Mouse (Mus musculus): Measurements from ENCODE around the gene Nfatc3. TPM values are rescaled to one million over a fixed set of nuclear protein-coding genes. Genes with fewer than 3 reads are reported as not detected.
A peak's percentile ranks its signal among the peaks of the same experiment; 100 is the strongest.

The Nfatc3 gene
- polyA plus RNA-seq, 1 experiment from 2014 or later = 5.7 TPM

DNA sequence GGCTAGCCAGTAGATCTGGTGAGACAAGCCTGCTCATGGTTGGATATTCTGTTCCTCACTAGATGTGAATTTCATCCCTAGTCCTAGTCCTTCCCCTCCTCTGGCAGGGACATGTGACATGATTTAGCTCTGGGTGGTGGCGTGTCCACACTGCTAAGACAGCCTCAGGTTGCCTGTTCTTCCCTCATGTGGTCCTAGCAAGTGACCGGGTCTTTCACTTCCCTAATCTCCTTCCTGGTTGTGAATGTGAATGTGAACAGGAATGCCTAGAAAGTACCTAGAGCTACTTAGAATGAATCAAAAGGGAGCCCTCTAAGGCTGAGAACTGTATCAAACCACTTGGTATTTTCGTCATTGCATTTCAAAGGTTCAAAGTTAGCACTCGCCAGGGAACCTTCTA, 19.0 kb upstream of the Nfatc3 start:
- Histone ChIP-seq H3K9ac (replicated peaks; ENCODE audit: low read length) (no peak overlapping the region), H3K27ac (ENCODE audit: low read length) (no peak overlapping the region), H3K27me3 (ENCODE audit: insufficient read depth, low read length) (no peaks in the 10 kb centered on the region), H3K4me1 (ENCODE audit: insufficient read depth, low read length) (peaks cover 6% of the 10 kb centered on the region; the same call in 1 of the 2 replicates), H3K9me3 (ENCODE audit: low read length) (no peaks in the 10 kb centered on the region), H3K36me3 (ENCODE audit: insufficient read depth, low read length) (peaks cover 3% of the 10 kb centered on the region; the same call in 1 of the 2 replicates), H3K4me3 (ENCODE audit: low read length) (no peak overlapping the region), H3K4me2 (replicated peaks; ENCODE audit: low read depth, low read length) (no peak overlapping the region)
- no peak for ATAC-seq (ENCODE audit: low FRiP score, low TSS enrichment)
- 86% methylated on average over 4 of the region's 4 CpGs for WGBS

DNA sequence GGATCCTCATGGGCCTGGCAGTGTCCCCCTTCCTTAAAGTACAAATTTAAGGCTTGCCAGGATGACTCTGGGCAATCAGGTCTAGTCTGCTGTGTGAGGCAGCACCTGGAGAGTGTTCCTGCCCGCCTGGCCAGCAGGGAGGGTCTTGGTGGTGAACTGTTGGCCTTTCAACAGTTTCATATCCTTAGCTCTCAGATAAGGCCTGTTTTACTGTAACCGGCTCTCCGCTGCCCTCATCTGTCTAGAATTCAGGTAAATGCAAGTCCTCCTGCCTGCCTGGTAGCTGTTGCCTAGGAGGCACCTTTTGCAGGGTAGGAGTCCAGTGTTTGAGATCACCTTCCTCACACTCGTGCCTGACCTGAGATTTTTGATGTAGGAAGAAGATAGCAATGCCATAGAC, 18.4 kb upstream of the Nfatc3 start:
- 79% methylated on average over 4 of the region's 4 CpGs for WGBS
- peaks cover 8% of the 10 kb centered on the region; the same call in 1 of the 2 replicates for H3K36me3 ChIP-seq (ENCODE audit: insufficient read depth, low read length)

DNA sequence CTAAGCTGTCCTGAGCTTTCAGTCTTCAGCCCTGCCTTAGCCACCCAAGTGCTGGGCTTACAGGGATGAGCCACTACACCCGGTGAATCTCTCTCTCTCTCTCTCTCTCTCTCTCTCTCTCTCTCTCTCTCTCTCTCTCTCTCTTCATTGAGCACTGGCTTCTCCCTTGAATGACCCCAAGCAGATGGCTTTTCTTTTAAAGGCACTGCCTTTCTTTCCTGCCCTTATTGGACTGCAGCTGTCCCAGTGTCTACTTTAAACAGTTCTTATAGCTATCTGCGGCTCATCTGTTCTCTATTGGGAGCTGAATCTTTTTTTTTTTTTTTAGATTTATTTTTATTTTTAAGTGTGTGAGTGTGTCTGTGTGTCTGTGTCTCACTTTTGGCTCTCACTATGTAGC, 15.6 kb upstream of the Nfatc3 start:
- WGBS = 69% methylated on average over 2 of the region's 2 CpGs
- Histone ChIP-seq H3K36me3 (ENCODE audit: insufficient read depth, low read length) (peaks cover 8% of the 10 kb centered on the region; the same call in 1 of the 2 replicates), H3K9ac (replicated peaks; ENCODE audit: low read length) (no peak overlapping the region), H3K27ac (ENCODE audit: low read length) (no peak overlapping the region), H3K9me3 (ENCODE audit: low read length) (no peaks in the 10 kb centered on the region), H3K27me3 (ENCODE audit: insufficient read depth, low read length) (no peaks in the 10 kb centered on the region), H3K4me2 (replicated peaks; ENCODE audit: low read depth, low read length) (no peak overlapping the region), H3K4me1 (ENCODE audit: insufficient read depth, low read length) (peaks cover 9% of the 10 kb centered on the region; the same call in 1 of the 2 replicates), H3K4me3 (ENCODE audit: low read length) (no peak overlapping the region)
- ATAC-seq (ENCODE audit: low FRiP score, low TSS enrichment) = no peak

More for the DNA sequence above, 18.4 kb upstream of the Nfatc3 start:
- H3K27me3 ChIP-seq (ENCODE audit: insufficient read depth, low read length) = no peaks in the 10 kb centered on the region
- peaks cover 9% of the 10 kb centered on the region; the same call in 1 of the 2 replicates for H3K4me1 ChIP-seq (ENCODE audit: insufficient read depth, low read length)
- ATAC-seq (ENCODE audit: low FRiP score, low TSS enrichment) = no peak
- H3K27ac ChIP-seq (ENCODE audit: low read length) = no peak overlapping the region
- no peak overlapping the region for H3K9ac ChIP-seq (replicated peaks; ENCODE audit: low read length)
- no peak overlapping the region for H3K4me2 ChIP-seq (replicated peaks; ENCODE audit: low read depth, low read length)
- H3K9me3 ChIP-seq (ENCODE audit: low read length) = no peaks in the 10 kb centered on the region
- no peak overlapping the region for H3K4me3 ChIP-seq (ENCODE audit: low read length)

DNA sequence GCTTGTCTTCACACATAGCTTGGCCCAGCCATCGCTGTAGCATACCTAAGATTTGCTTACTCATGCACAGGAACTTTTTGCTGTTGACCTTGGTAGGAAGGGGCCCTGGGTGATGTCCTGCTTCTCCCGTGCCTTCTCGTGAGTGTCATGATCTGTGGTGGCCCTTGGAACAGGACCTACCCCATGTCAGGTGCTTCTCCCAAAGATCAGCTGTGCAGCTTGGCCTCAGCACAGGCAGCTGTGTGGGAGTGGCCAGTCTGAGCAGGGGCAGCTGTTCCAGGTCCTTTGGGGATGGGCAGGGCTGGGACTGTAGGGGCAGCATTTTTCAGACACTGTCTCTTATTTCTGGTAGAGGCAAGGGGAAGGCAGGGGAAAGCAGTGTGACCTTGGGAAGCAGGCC, 14.5 kb upstream of the Nfatc3 start:
- WGBS = 37% methylated on average over 3 of the region's 3 CpGs
- Histone ChIP-seq H3K9ac (replicated peaks; ENCODE audit: low read length) (no peak overlapping the region), H3K27ac (ENCODE audit: low read length) (no peak overlapping the region), H3K27me3 (ENCODE audit: insufficient read depth, low read length) (no peaks in the 10 kb centered on the region), H3K9me3 (ENCODE audit: low read length) (no peaks in the 10 kb centered on the region), H3K36me3 (ENCODE audit: insufficient read depth, low read length) (peaks cover 8% of the 10 kb centered on the region; the same call in 1 of the 2 replicates), H3K4me2 (replicated peaks; ENCODE audit: low read depth, low read length) (no peak overlapping the region), H3K4me1 (ENCODE audit: insufficient read depth, low read length) (peaks cover 9% of the 10 kb centered on the region; the same call in 1 of the 2 replicates), H3K4me3 (ENCODE audit: low read length) (no peak overlapping the region)
- ATAC-seq (ENCODE audit: low FRiP score, low TSS enrichment) = peak; percentile 78; the same call in 1 of the 2 replicates

DNA sequence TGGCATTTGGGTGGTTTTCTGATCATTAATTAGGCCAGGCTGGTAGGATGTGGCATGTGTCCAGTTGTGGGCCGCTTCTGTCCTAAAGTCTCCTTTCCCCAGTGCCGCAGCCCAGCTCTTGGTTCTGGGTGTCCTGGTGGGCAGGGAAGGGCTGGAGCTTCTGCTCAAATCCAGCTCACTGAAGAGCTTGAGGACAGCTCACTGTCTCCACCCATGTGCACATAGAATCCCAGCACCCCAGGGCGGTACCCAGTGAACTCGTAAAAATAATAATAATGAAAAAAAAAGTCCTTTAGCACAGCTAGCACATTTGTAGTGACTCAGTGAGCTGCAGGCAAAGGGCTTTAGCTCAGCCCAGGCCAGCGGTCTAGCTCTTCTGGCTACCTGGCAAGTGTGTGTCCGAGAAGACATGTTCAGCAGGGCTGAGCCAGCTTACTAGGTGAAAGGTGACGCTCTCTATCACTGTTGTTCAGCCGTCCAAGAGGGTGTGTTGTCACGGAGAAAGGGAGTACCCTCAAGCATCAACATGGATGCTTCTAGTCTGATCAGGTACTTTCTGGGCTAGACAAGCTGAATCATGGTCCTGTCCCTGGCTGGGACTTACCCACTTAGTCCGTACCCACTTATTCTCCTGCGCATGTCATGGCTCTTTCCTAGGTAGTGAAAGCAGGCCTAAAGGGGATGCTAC, 11.6 kb upstream of the Nfatc3 start:
- Histone ChIP-seq H3K27me3 (ENCODE audit: insufficient read depth, low read length) (no peaks in the 10 kb centered on the region), H3K4me2 (replicated peaks; ENCODE audit: low read depth, low read length) (no peak overlapping the region), H3K27ac (ENCODE audit: low read length) (no peak overlapping the region), H3K9ac (replicated peaks; ENCODE audit: low read length) (no peak overlapping the region), H3K4me3 (ENCODE audit: low read length) (no peak overlapping the region), H3K36me3 (ENCODE audit: insufficient read depth, low read length) (peaks cover 16% of the 10 kb centered on the region), H3K4me1 (ENCODE audit: insufficient read depth, low read length) (peaks cover 9% of the 10 kb centered on the region; the same call in 1 of the 2 replicates), H3K9me3 (ENCODE audit: low read length) (no peaks in the 10 kb centered on the region)
- no peak for ATAC-seq (ENCODE audit: low FRiP score, low TSS enrichment)
- 92% methylated on average over 11 of the region's 11 CpGs for WGBS

DNA sequence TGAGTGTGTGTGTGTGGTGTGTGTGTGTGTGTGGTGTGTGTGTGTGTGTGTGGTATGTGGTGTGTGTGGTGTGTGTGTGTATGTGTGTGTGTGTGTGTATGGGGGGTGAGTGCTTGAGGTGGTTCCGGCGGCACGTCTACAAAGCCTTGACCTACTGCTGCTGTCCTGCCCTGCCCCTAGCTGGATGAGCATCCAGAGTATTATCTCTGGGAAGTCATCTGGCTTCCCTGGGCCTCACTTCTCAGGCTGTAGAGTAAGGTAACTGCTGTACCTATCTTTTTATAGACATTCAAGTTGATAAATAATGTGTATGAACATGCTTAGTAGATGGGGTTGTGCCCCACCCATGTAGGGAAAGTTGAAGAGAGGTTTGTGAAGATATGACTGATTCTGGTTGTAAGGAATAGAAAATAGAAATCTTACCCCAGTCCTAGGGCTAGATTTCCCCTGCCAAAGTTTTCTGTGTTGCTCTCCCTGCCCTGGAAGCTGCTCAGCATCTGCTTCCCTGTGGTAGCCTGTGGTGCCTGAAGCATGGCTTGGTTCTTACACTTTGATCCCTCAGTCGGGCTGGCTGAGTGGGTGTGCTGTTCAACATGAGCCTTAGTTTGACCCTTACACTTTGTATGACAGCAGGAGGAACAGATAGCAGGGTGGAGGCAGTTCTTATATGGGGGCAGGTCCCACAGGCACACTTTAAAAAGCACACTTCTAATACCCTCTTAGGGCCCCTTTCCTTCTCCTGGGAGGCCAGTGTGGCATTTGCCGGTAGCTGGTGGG, 10.6 kb upstream of the Nfatc3 start:
- no peak overlapping the region for H3K27ac ChIP-seq (ENCODE audit: low read length)

DNA sequence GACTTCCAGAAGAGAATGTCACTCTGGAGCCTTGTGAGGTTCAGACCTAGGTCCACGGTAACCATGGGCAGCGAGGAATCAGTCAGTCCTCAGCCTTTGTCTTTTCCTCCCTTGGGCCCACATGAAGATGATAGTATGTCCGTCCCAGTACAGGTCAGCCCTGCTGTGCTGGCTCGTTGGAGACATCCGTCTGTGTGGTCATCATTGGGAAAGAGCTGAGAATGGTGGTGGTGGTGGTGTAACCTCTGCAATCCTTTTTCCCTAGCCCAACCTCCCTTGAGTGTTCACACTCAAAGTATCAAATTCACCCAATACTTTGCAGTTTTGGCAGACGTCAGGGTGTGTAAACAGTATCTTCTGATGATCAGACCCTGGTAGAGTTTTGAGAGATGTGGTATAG, 8.8 kb upstream of the Nfatc3 start:
- H3K9me3 ChIP-seq (ENCODE audit: low read length) = no peaks in the 10 kb centered on the region
- H3K9ac ChIP-seq (replicated peaks; ENCODE audit: low read length) = no peak overlapping the region
- no peak overlapping the region for H3K27ac ChIP-seq (ENCODE audit: low read length)
- ATAC-seq (ENCODE audit: low FRiP score, low TSS enrichment) = no peak
- no peak overlapping the region for H3K4me3 ChIP-seq (ENCODE audit: low read length)
- H3K4me1 ChIP-seq (ENCODE audit: insufficient read depth, low read length) = peaks cover 4% of the 10 kb centered on the region; the same call in 1 of the 2 replicates
- H3K4me2 ChIP-seq (replicated peaks; ENCODE audit: low read depth, low read length) = no peak overlapping the region
- H3K27me3 ChIP-seq (ENCODE audit: insufficient read depth, low read length) = no peaks in the 10 kb centered on the region
- WGBS = 90% methylated on average over 6 of the region's 6 CpGs
- peaks cover 18% of the 10 kb centered on the region for H3K36me3 ChIP-seq (ENCODE audit: insufficient read depth, low read length)

More for the DNA sequence above, 10.6 kb upstream of the Nfatc3 start:
- H3K4me2 ChIP-seq (replicated peaks; ENCODE audit: low read depth, low read length) = no peak overlapping the region
- H3K4me1 ChIP-seq (ENCODE audit: insufficient read depth, low read length) = peaks cover 9% of the 10 kb centered on the region; the same call in 1 of the 2 replicates
- peaks cover 16% of the 10 kb centered on the region for H3K36me3 ChIP-seq (ENCODE audit: insufficient read depth, low read length)
- 79% methylated on average over 5 of the region's 5 CpGs for WGBS
- no peaks in the 10 kb centered on the region for H3K27me3 ChIP-seq (ENCODE audit: insufficient read depth, low read length)
- no peak overlapping the region for H3K4me3 ChIP-seq (ENCODE audit: low read length)
- ATAC-seq (ENCODE audit: low FRiP score, low TSS enrichment) = no peak
- no peak overlapping the region for H3K9ac ChIP-seq (replicated peaks; ENCODE audit: low read length)
- no peaks in the 10 kb centered on the region for H3K9me3 ChIP-seq (ENCODE audit: low read length)

DNA sequence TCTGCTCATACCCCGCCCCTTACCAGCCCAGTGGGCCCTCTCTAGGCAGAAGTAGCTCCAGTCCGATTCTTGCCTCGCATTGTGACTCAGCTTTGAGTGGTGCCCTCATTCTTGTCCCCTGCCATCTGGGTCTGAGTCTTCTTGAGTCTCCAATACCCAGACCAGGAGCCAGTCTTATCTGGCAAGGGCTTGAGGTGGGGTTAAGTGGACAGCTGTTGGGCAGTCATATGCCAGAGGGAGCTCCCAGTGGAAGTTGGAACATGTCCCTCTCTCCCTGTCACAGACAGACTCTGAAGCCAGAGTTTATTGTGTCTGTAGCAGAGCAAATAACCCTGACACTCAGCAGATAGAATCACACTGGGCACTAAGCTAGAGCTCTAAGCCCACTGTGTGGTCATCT, 7.6 kb upstream of the Nfatc3 start:
- Histone ChIP-seq H3K9ac (replicated peaks; ENCODE audit: low read length) (no peak overlapping the region), H3K4me2 (replicated peaks; ENCODE audit: low read depth, low read length) (no peak overlapping the region), H3K4me1 (ENCODE audit: insufficient read depth, low read length) (peaks cover 3% of the 10 kb centered on the region; the same call in 1 of the 2 replicates), H3K9me3 (ENCODE audit: low read length) (no peaks in the 10 kb centered on the region), H3K27me3 (ENCODE audit: insufficient read depth, low read length) (no peaks in the 10 kb centered on the region), H3K36me3 (ENCODE audit: insufficient read depth, low read length) (peaks cover 15% of the 10 kb centered on the region), H3K4me3 (ENCODE audit: low read length) (no peak overlapping the region), H3K27ac (ENCODE audit: low read length) (no peak overlapping the region)
- WGBS = 91% methylated on average over 3 of the region's 3 CpGs
- no peak for ATAC-seq (ENCODE audit: low FRiP score, low TSS enrichment)

DNA sequence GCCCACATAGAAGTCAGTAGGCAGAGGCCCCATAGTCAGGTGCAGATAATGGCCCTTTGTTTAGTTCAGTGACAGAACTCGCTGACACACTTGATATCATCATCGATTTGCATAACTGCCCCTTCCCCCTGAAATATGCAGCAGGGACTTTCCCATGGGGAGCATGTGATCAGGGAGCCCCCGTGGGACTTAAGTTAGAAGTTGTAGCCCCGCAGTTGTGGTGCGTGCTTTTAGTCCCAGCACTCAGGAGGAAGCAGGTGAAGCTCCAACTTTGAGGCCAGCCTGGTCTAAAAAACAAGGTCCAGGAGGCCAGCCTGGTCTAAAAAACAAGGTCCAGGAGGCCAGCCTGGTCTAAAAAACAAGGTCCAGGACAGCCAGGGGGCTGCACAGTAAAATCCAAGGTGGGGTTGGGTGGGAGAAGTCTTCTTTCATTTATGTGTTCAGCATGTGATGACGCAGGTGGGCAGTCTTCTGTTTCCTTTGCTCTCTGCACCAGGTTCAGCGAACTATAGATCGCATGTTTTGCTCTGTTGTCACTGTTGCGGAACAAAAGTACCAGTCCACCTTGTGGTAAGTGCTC, 6.0 kb upstream of the Nfatc3 start:
- no peaks in the 10 kb centered on the region for H3K27me3 ChIP-seq (ENCODE audit: insufficient read depth, low read length)
- no peaks in the 10 kb centered on the region for H3K9me3 ChIP-seq (ENCODE audit: low read length)
- 86% methylated on average over 9 of the region's 9 CpGs for WGBS
- no peak for ATAC-seq (ENCODE audit: low FRiP score, low TSS enrichment)
- no peak overlapping the region for H3K9ac ChIP-seq (replicated peaks; ENCODE audit: low read length)
- peaks cover 15% of the 10 kb centered on the region for H3K36me3 ChIP-seq (ENCODE audit: insufficient read depth, low read length)
- H3K27ac ChIP-seq (ENCODE audit: low read length) = no peak overlapping the region
- H3K4me1 ChIP-seq (ENCODE audit: insufficient read depth, low read length) = peaks cover 3% of the 10 kb centered on the region; the same call in 1 of the 2 replicates
- H3K4me3 ChIP-seq (ENCODE audit: low read length) = no peak overlapping the region
- H3K4me2 ChIP-seq (replicated peaks; ENCODE audit: low read depth, low read length) = no peak overlapping the region

Data from kidney, embryonic 16.5 days (tissue).